Mouse (Mus musculus): ENCODE measurements around the gene Elane. TPM values are rescaled to one million over a fixed set of nuclear protein-coding genes. Genes with fewer than 3 reads are reported as not detected.

The Elane gene
- total RNA-seq, 2 experiments from 2014 or later, result not detected

Small RNAs within 50 kb of the gene (microRNA-seq; reads per million reads assigned to microRNA genes)
- gene Mir6910, result not detected

Other genes with a start within 250 kb of the Elane start
- 1 to 10 TPM; 2.2 to 2.4 TPM for gene Shc2, start 248.3 kb upstream of the Elane start, total RNA-seq (2021)
- gene Odf3l2, start 240.5 kb upstream of the Elane start, total RNA-seq (2021), result not detected
- gene Madcam1, start 221.7 kb upstream of the Elane start, total RNA-seq (2021), result not detected
- gene Tpgs1, start 216.9 kb upstream of the Elane start, total RNA-seq (2021), result 10 to 100 TPM; 18.3 to 19.4 TPM
- 100 to 1,000 TPM; 183 to 190 TPM for gene Cdc34, start 204.1 kb upstream of the Elane start, total RNA-seq (2021)
- gene Gzmm, start 197.2 kb upstream of the Elane start, total RNA-seq (2021), result 1 to 10 TPM; 6.0 to 7.2 TPM
- 1,000 to 10,000 TPM; 1,236 to 1,242 TPM for gene Bsg, start 181.8 kb upstream of the Elane start, total RNA-seq (2021)
- gene Hcn2, start 169.6 kb upstream of the Elane start, total RNA-seq (2021), result 10 to 100 TPM; 26.0 to 28.5 TPM
- gene Polrmt, start 139.7 kb upstream of the Elane start, total RNA-seq (2021), result 10 to 100 TPM; 37.0 to 38.6 TPM
- gene Fgf22, start 131.2 kb upstream of the Elane start, total RNA-seq (2021), result not detected
- 10 to 100 TPM; 21.2 to 22.8 TPM for gene Rnf126, start 119.3 kb upstream of the Elane start, total RNA-seq (2021)
- gene Fstl3, start 109.0 kb upstream of the Elane start, total RNA-seq (2021), result 1 to 10 TPM; 2.9 to 4.2 TPM
- gene Prss57, start 95.3 kb upstream of the Elane start, total RNA-seq (2021), result not detected
- gene Palm, start 92.7 kb upstream of the Elane start, total RNA-seq (2021), result 10 to 100 TPM; 70.3 to 77.3 TPM
- under 1 TPM; 0.59 to 0.70 TPM for gene Misp, start 65.3 kb upstream of the Elane start, total RNA-seq (2021)
- gene Ptbp1, start 31.8 kb upstream of the Elane start, total RNA-seq (2021), result 10 to 100 TPM; 54.6 to 59.3 TPM
- under 1 TPM in 1 of 2 experiments, not detected in 1; 0.44 TPM for gene Prtn3, start 11.8 kb upstream of the Elane start, total RNA-seq (2021)
- not detected for gene Plppr3, start 11.6 kb upstream of the Elane start, total RNA-seq (2021)
- gene Cfd, start 4.6 kb downstream of the Elane start, total RNA-seq (2021), result 10 to 100 TPM; 11.1 to 61.8 TPM
- gene Med16, start 22.7 kb downstream of the Elane start, total RNA-seq (2021), result 10 to 100 TPM; 49.2 to 50.7 TPM
- gene Gm26602, start 24.6 kb downstream of the Elane start, total RNA-seq (2021), result not detected
- gene Kiss1r, start 30.7 kb downstream of the Elane start, total RNA-seq (2021), result under 1 TPM; 0.14 to 0.18 TPM
- gene R3hdm4, start 35.0 kb downstream of the Elane start, total RNA-seq (2021), result 10 to 100 TPM; 81.1 to 82.9 TPM
- 1 to 10 TPM; 1.9 to 2.0 TPM for gene Arid3a, start 40.8 kb downstream of the Elane start, total RNA-seq (2021)
- 10 to 100 TPM; 20.5 to 30.1 TPM for gene Wdr18, start 73.9 kb downstream of the Elane start, total RNA-seq (2021)
- gene Grin3b, start 84.5 kb downstream of the Elane start, total RNA-seq (2021), result under 1 TPM; 0.14 to 0.21 TPM
- gene Tmem259, start 98.1 kb downstream of the Elane start, total RNA-seq (2021), result 100 to 1,000 TPM; 110 to 115 TPM
- 10 to 100 TPM; 35.9 to 36.6 TPM for gene Cnn2, start 102.3 kb downstream of the Elane start, total RNA-seq (2021)
- 1 to 10 TPM; 6.5 to 6.7 TPM for gene Abca7, start 110.2 kb downstream of the Elane start, total RNA-seq (2021)
- 1 to 10 TPM; 4.7 to 4.9 TPM for gene Arhgap45, start 130.4 kb downstream of the Elane start, total RNA-seq (2021)
- gene Polr2e, start 153.5 kb downstream of the Elane start, total RNA-seq (2021), result 10 to 100 TPM; 79.3 to 81.2 TPM
- gene Gpx4, start 160.9 kb downstream of the Elane start, total RNA-seq (2021), result 100 to 1,000 TPM; 691 to 812 TPM
- 10 to 100 TPM; 11.0 to 11.6 TPM for gene Sbno2, start 219.3 kb downstream of the Elane start, total RNA-seq (2021)
- gene Stk11, start 229.6 kb downstream of the Elane start, total RNA-seq (2021), result 100 to 1,000 TPM; 133 to 138 TPM